Mouse (Mus musculus): ENCODE results near the gene Mrpl24. TPM values are rescaled to one million over a fixed set of nuclear protein-coding genes. Genes with fewer than 3 reads are reported as not detected.

Gene Mrpl24
- total RNA-seq, 2 experiments from 2014 or later: 53.6 to 53.7 TPM

- DNase-seq (ENCODE audit: low spot score in 2 of 2): no peak
These were observed 26.7 kb downstream of the Mrpl24 start for GRCm38 (mm10) chr3:87945781-87946540.

- DNase-seq (ENCODE audit: low spot score in 2 of 2): no peak
These were observed 27.2 kb downstream of the Mrpl24 start for GRCm38 (mm10) chr3:87946541-87946860.

- DNase-seq (ENCODE audit: low spot score in 2 of 2): peak; percentile 17 to 27
These were observed 27.9 kb downstream of the Mrpl24 start for GRCm38 (mm10) chr3:87947056-87947810.

- no peak for DNase-seq (ENCODE audit: low spot score in 2 of 2)
These were observed 28.5 kb downstream of the Mrpl24 start for GRCm38 (mm10) chr3:87947811-87948199.

- DNase-seq (ENCODE audit: low spot score in 2 of 2): peak in 1 of 2 experiments; percentile 29
These were observed 29.3 kb downstream of the Mrpl24 start, which contains the start of gene Crabp2 for GRCm38 (mm10) chr3:87948378-87949265. Gene Crabp2 (plus strand): TSS chr3:87948666.

GRCm38 (mm10) chr3:87949266-87949954 lies 30.1 kb downstream of the Mrpl24 start:
- DNase-seq (ENCODE audit: low spot score in 2 of 2): no peak

GRCm38 (mm10) chr3:87949955-87950515 lies 30.7 kb downstream of the Mrpl24 start:
- DNase-seq (ENCODE audit: low spot score in 2 of 2): no peak

GRCm38 (mm10) chr3:87951946-87952345 lies 32.6 kb downstream of the Mrpl24 start:
- DNase-seq (ENCODE audit: low spot score in 2 of 2): no peak

GRCm38 (mm10) chr3:87952440-87952839 lies 33.1 kb downstream of the Mrpl24 start:
- no peak for DNase-seq (ENCODE audit: low spot score in 2 of 2)

- DNase-seq (ENCODE audit: low spot score in 2 of 2): no peak
These were observed 38.8 kb downstream of the Mrpl24 start for GRCm38 (mm10) chr3:87958056-87958455.

GRCm38 (mm10) chr3:87958476-87958875 lies 39.2 kb downstream of the Mrpl24 start:
- no peak for DNase-seq (ENCODE audit: low spot score in 2 of 2)

GRCm38 (mm10) chr3:87958967-87959366 lies 39.7 kb downstream of the Mrpl24 start:
- no peak for DNase-seq (ENCODE audit: low spot score in 2 of 2)

- DNase-seq (ENCODE audit: low spot score in 2 of 2): no peak
These were observed 40.1 kb downstream of the Mrpl24 start for GRCm38 (mm10) chr3:87959371-87959770.

- no peak for DNase-seq (ENCODE audit: low spot score in 2 of 2)
These were observed 40.9 kb downstream of the Mrpl24 start for GRCm38 (mm10) chr3:87960191-87960585.

GRCm38 (mm10) chr3:87960586-87961191 lies 41.4 kb downstream of the Mrpl24 start:
- peak; percentile 70 to 80 for DNase-seq (ENCODE audit: low spot score in 2 of 2)

- peak; percentile 49 to 59 for DNase-seq (ENCODE audit: low spot score in 2 of 2)
These were observed 51.1 kb downstream of the Mrpl24 start for GRCm38 (mm10) chr3:87970184-87970938.

- no peak for DNase-seq (ENCODE audit: low spot score in 2 of 2)
These were observed 51.7 kb downstream of the Mrpl24 start, which contains the start of gene Nes for GRCm38 (mm10) chr3:87970939-87971488. Gene Nes (plus strand): TSS chr3:87971078.

- DNase-seq (ENCODE audit: low spot score in 2 of 2): peak in 1 of 2 experiments; percentile 18
These were observed 52.3 kb downstream of the Mrpl24 start for GRCm38 (mm10) chr3:87971489-87972202.

All from left cerebral cortex, adult 18-20 months (tissue).